Mouse (Mus musculus) cerebellum, adult 9-10 months (tissue): ENCODE results near the gene Pck1.

Experiments
- DNase-seq: peaks from one replicate; pipeline ENCODE4 v3.0.0; 2022

Gene Pck1

GRCm38 (mm10) chr2:173173521-173174511, 21.0 kb downstream of the Pck1 start:
- DNase-seq, result no peak

- DNase-seq, result no peak
Observed at GRCm38 (mm10) chr2:173174569-173174968, 21.7 kb downstream of the Pck1 start.

DNA sequence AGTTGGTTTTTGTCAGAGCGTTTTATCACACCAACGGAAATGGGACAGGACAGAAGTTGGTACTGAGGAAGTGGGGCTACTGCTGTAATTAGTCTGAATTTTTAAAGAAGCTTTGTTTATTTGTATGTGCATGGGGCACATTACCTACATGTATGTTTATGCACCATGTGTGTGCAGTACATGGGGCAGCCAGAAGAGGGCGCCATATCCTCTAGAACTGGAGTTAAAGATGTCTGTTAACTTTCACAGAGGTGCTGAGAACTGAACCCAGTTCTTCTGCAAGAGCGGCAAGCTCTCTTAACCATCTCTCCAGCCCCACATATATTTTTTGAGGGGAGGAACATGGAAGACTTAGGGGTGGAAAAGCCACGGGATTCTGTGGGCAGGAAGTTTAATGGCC, 22.9 kb downstream of the Pck1 start:
- DNase-seq, result no peak

- DNase-seq, result no peak
Observed at GRCm38 (mm10) chr2:173177481-173177880, 24.6 kb downstream of the Pck1 start.

DNA sequence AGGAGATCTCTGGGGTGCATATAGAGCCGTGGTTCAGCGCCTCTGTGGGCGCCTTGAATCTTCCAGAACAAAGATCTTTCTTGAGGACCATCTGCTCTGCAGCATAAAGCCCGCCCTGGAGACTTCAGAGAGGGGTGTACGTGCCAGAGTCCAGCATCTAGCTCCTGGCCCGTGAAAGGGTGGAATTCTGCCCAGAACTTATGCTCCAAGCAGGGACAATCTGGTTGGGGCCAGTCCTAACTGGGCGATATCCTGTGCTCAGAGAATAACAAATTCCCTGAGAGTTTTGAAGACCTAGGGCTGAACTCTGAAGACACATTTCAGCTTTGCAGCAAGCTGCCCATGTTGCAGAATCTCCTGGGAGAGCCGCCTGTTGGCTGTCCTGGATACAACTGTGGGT, 25.1 kb downstream of the Pck1 start:
- no peak for DNase-seq

DNA sequence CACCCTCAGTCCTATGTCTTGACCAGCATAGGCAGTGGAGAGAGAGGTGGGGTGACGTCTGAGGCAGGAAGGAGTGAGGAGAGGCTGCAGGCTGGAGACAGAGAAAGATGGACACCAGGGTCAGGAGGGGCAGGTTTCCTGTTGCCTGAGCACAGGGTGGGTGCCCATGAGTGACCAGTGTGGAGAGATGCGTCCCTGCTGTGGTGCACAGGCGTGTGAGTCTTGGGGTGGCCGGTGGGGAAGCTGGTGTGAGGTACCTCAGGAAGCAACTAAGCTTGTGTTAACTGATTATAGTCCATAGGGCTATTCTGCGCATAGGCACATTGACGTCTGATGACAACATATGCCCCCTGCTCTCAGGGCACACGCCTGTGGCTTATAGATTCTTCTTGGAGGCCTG, 26.2 kb downstream of the Pck1 start:
- no peak for DNase-seq

- no peak for DNase-seq
Observed at GRCm38 (mm10) chr2:173180026-173180425, 27.2 kb downstream of the Pck1 start.

DNA sequence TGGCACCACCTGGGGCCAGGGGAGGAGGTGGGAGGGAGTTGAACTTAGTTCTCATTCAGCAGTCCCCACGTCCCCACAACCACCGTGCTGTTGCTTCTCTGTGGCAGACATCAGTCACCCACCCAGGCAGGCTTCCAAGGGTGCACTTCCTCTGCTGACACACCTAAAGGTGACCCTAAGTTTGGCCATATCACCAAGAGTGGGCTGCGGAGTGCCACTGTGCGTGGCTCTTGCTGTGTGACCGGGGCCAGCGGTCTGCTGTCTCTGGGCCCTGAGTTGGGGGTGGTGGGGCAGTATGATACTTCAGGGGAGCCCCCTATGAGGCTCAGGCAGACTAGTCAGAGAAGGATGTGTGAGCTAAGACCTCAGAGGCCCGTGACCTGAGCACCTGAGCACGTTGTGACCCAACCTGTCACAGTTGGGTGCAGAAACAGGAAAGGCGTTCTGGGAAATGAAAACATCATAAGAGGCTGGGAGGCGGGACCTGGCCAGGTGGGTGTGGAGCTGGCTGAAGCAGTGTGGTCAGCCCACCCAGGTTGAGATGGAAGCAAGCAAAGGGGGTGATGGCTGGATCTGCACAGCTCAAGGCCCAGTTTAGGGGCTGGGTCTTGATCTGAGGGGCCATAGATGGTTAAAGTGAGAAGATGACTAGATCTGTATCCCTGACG, 28.0 kb downstream of the Pck1 start:
- DNase-seq, result no peak

DNA sequence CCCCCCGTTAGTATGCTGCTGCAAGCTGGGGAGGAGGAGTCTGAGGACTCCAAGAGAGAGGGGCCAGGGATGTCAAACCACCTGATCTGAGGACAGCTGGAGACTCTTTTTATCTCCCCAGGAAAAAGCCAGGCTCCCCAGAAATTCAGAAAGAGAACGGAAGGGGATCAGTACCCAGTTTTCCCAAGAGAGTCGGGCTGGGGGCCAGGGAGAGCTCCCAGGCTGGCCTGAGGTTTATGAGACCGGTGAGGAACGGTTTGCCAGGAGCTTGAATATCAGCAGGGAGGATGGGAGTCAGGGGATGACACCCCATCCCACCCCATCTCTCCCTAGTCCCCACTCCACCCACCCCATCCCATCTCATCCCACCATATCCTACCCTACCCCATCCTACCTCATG, 28.6 kb downstream of the Pck1 start:
- no peak for DNase-seq

DNA sequence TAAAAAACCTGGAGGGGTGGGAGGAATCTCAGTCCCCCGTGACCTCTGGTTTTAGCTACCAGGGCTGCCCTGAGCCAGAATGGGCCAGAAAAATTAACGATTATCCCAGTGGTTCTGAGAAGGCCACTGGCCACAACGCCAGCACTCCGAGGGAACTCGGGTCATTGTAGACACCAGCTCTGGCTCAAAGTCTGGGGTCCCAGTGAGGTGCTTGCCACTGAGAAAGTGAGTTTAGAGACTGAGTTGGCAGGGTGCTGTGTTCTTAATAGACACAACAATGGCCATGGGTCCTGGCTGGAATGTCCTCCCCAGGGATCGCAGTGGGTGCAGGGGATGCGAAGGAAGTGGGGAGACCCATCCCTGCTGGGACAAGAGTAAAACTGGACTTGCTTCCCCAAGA, 29.1 kb downstream of the Pck1 start:
- no peak for DNase-seq

DNA sequence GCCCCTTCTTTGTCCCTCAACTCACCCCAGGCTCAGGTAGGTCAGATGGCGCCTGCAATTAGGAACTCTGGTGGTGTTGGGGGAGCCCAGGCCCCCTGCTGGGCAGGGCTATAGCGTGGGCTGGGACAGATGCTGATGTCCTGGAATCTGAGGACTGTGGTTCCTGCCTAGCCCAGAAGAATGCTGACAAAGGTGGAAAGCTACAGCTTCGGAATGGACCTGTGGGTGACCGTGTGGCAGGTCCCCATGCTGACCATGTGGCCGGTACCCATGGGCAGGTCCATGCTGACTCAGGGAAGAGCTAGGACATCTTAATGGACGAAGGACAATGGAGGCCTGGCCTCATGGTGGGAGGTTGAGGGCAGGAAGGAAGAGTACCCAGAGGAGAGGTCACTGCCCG, 29.9 kb downstream of the Pck1 start:
- no peak for DNase-seq

GRCm38 (mm10) chr2:173183311-173183710, 30.5 kb downstream of the Pck1 start:
- DNase-seq, result no peak

- DNase-seq, result peak; percentile 27
Observed at GRCm38 (mm10) chr2:173183836-173184460, 31.1 kb downstream of the Pck1 start.

GRCm38 (mm10) chr2:173184475-173185080, 31.7 kb downstream of the Pck1 start:
- no peak for DNase-seq

GRCm38 (mm10) chr2:173185282-173185681, 32.4 kb downstream of the Pck1 start:
- no peak for DNase-seq

GRCm38 (mm10) chr2:173186047-173186943, 33.4 kb downstream of the Pck1 start:
- DNase-seq, result peak; percentile 54

DNA sequence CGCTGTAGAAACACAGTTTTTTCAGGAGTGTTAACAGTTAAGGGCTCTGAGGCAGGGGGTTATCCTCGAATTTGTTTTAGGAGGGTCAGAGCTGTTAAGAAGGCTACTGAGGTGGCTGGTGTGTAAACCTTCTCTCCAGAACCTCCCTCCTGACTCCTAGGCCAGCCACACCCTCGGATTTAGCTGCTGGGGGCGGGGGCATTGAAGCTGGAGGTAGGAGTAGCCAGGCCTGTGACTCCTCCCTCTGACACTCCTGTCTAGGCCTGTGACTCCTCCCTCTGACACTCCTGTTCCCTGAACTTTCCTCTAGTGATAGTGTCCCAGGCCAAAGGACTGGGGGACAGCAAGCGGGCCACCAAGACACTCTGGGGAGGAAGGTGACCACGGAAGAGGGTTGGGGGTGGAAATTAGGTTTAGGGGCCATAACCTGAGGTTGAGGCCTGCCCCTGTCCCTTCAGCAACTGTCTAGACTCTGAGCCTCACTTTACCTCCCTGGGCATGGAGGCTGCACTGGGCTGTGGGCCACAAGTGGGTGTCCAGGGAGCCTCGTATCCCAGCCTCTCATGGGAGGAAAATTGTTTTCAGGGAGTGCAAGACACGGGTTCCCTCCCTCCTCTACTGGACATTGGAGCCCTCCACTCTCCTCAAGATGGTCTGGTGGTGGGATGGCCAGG, 34.5 kb downstream of the Pck1 start:
- DNase-seq, result no peak

DNA sequence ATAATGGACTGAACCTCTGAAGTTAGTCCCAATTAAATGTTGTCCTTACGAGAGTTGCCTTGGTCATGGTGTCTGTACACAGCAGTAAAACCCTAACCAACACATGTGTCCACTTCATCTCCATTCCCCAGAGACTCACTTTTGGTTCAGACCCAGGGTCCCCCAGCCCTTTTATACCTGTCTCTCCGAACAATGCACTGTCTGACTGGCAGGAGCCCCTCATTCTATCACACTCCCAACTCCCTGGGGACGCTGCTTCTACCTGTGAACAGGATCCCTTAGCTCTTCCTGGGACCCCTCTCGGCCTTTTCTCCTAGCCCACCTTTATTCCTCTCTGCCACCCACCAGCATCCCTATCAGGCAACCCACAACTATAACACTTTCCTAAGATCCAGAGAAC, 41.9 kb downstream of the Pck1 start:
- DNase-seq, result no peak

DNA sequence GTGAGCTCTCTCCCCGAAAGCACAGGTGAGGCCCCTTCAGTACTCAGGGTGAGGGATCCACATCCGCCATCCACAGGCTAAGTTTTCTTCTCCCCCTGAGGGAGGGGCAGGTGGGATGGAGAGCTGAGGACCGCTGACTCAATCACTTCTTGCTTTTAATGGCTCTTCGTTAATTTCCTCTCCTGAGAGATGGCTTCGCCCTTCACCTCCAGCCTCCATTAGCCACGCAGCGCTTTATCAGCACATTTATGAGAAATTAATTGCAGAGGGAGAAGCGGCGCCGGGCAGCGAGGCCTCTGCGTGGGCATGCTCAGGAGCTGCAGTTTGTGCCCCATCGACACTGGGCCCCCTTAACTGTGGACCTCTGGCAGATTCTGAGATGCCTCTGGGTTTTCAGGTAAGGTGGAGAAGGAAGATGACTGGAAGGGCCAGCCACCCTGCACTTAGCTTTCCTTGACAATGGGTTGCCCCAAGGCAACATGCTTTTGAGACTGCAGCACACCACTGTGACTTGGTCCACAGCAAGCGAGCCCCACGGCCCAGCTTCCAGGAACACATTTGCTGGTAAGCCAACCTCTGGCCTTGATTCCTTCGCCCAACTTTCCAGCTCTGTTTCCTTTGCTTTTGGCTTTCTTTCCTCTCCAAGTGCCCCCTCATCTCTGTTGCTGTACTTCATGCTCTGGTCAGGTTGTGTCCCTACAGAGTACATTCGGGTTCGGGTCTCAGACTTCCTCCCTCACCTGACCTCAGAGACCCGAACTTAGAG, 50.3 kb downstream of the Pck1 start:
- no peak for DNase-seq

- DNase-seq, result no peak
Observed at GRCm38 (mm10) chr2:173203726-173204125, 50.9 kb downstream of the Pck1 start.

GRCm38 (mm10) chr2:173204671-173205070, 51.8 kb downstream of the Pck1 start:
- DNase-seq, result no peak
